Mouse (Mus musculus) lung, postnatal 0 days (tissue): Measurements from ENCODE around the gene Kif3c. TPM values are rescaled to one million over a fixed set of nuclear protein-coding genes. Genes with fewer than 3 reads are reported as not detected.
A peak's percentile ranks its signal among the peaks of the same experiment; 100 is the strongest.

Source experiments
- ATAC-seq: fragments of 200-750 bp; cut with Nextera tagmentation; 2 replicates; pipeline ENCODE4 v1.8.0; 2017; ENCODE audit warnings: moderate library complexity
- DNase-seq: peaks from one replicate; pipeline ENCODE4 v3.0.0-alpha.2; 2016; ENCODE audit warnings: low spot score
- H3K27ac ChIP-seq: fragments of 300-500 bp; sonication (generic); 2 replicates; pipeline ENCODE4 v1.5.1; 2014; ENCODE audit warnings: antibody characterized with exemption, mild to moderate bottlenecking, low read length, mixed read lengths
- H3K27me3 ChIP-seq: fragments of 300-500 bp; sonication (generic); replicated peaks from 2 replicates; pipeline ENCODE4 v1.6.1; 2014; ENCODE audit warnings: low read length, mixed read lengths; ENCODE audit not compliant: insufficient read depth
- H3K36me3 ChIP-seq: fragments of 300-500 bp; sonication (generic); 2 replicates; pipeline ENCODE4 v1.6.1; 2014; ENCODE audit warnings: low read length, mixed read lengths; ENCODE audit not compliant: insufficient read depth
- H3K4me1 ChIP-seq: fragments of 300-500 bp; sonication (generic); 2 replicates; pipeline ENCODE4 v1.6.1; 2014; ENCODE audit warnings: antibody characterized with exemption, low read depth, low read length, mixed read lengths; ENCODE audit not compliant: insufficient read depth
- H3K4me2 ChIP-seq: fragments of 300-500 bp; sonication (generic); replicated peaks from 2 replicates; pipeline ENCODE4 v1.6.1; 2014; ENCODE audit warnings: low read depth, mild to moderate bottlenecking, low read length, moderate library complexity, mixed read lengths
- H3K4me3 ChIP-seq: fragments of 300-500 bp; sonication (generic); 2 replicates; pipeline ENCODE4 v1.5.1; 2014; ENCODE audit warnings: low read depth, low read length
- H3K9ac ChIP-seq: fragments of 300-500 bp; sonication (generic); replicated peaks from 2 replicates; pipeline ENCODE4 v1.6.1; 2014; ENCODE audit warnings: low read depth, mild to moderate bottlenecking
- H3K9me3 ChIP-seq: fragments of 300-500 bp; sonication (generic); 2 replicates; pipeline ENCODE4 v1.6.1; 2016; ENCODE audit warnings: low read length, mixed read lengths
- CTCF ChIP-seq: IDR thresholded peaks from 2 replicates; pipeline ENCODE4 v1.5.1; 2016; ENCODE audit warnings: antibody characterized with exemption, mild to moderate bottlenecking
- EP300 ChIP-seq: IDR thresholded peaks from 2 replicates; pipeline ENCODE4 v1.6.1; 2016; ENCODE audit warnings: antibody characterized with exemption, mild to moderate bottlenecking, control low read depth
- WGBS: fragments of 180-500 bp; shearing (Covaris S2); extraction: QIAGEN DNeasy Blood & Tissue Kit; methylation state at CpG from one replicate; pipeline ENCODE4 v1.1.7; 2014; 5-methylcytosine and 5-hydroxymethylcytosine counted together
- polyA plus RNA-seq: library from polyadenylated mRNA; unstranded; fragments of >200 nt; fragmentation: Nextera tagmentation; extraction: Ambion mirVana; gene quantifications from 2 replicates; pipeline ENCODE4 v1.2.1, GENCODE M21; 2015

Gene Kif3c
- polyA plus RNA-seq, 1 experiment from 2014 or later, result 5.6 TPM

GRCm38 (mm10) chr12:3352216-3352615 lies 12.7 kb upstream of the Kif3c start:
- WGBS, result 40% methylated on average over 6 of the region's 6 CpGs
- no peaks in the 10 kb centered on the region for H3K27me3 ChIP-seq
- no peaks in the 10 kb centered on the region for H3K36me3 ChIP-seq
- DNase-seq, result no peak
- TF ChIP-seq CTCF (no peak), EP300 (no peak)
- H3K4me2 ChIP-seq, result no peak overlapping the region
- H3K4me1 ChIP-seq, result no peaks in the 10 kb centered on the region
- no peaks in the 10 kb centered on the region for H3K9me3 ChIP-seq
- H3K4me3 ChIP-seq, result no peak overlapping the region
- H3K27ac ChIP-seq, result no peak overlapping the region
- H3K9ac ChIP-seq, result no peak overlapping the region
- ATAC-seq, result no peak

GRCm38 (mm10) chr12:3355068-3355467 lies 9.9 kb upstream of the Kif3c start:
- H3K27ac ChIP-seq, result no peak overlapping the region
- H3K27me3 ChIP-seq, result no peaks in the 10 kb centered on the region
- DNase-seq (no peak), ATAC-seq (no peak)
- 78% methylated on average over 8 of the region's 8 CpGs for WGBS
- H3K9ac ChIP-seq, result no peak overlapping the region
- H3K4me2 ChIP-seq, result no peak overlapping the region
- H3K9me3 ChIP-seq, result no peaks in the 10 kb centered on the region
- TF ChIP-seq CTCF, result no peak
- TF ChIP-seq EP300, result no peak
- no peaks in the 10 kb centered on the region for H3K36me3 ChIP-seq
- no peaks in the 10 kb centered on the region for H3K4me1 ChIP-seq
- H3K4me3 ChIP-seq, result no peak overlapping the region

GRCm38 (mm10) chr12:3356824-3357223 lies 8.1 kb upstream of the Kif3c start:
- no peak overlapping the region for H3K9ac ChIP-seq
- no peaks in the 10 kb centered on the region for H3K36me3 ChIP-seq
- 48% methylated on average over 14 of the region's 16 CpGs for WGBS
- no peaks in the 10 kb centered on the region for H3K9me3 ChIP-seq
- H3K27ac ChIP-seq, result no peak overlapping the region
- ATAC-seq (no peak), DNase-seq (no peak)
- 0 out of 2 replicates have a peak overlapping the region, but pooled peaks have one; percentile 11 for H3K4me2 ChIP-seq
- no peaks in the 10 kb centered on the region for H3K4me1 ChIP-seq
- no peaks in the 10 kb centered on the region for H3K27me3 ChIP-seq
- no peak for TF ChIP-seq CTCF
- no peak for TF ChIP-seq EP300
- H3K4me3 ChIP-seq, result no peak overlapping the region

GRCm38 (mm10) chr12:3359302-3359701 lies 5.6 kb upstream of the Kif3c start:
- H3K36me3 ChIP-seq, result no peaks in the 10 kb centered on the region
- WGBS, result 29% methylated on average over 3 of the region's 3 CpGs
- peak overlapping the region; percentile 20; the same call in 1 of the 2 replicates for H3K4me2 ChIP-seq
- peak; percentile 57; the same call in 1 of the 2 replicates for ATAC-seq
- H3K27ac ChIP-seq, result no peak overlapping the region
- no peaks in the 10 kb centered on the region for H3K27me3 ChIP-seq
- no peaks in the 10 kb centered on the region for H3K9me3 ChIP-seq
- H3K4me3 ChIP-seq, result no peak overlapping the region; the same call in 1 of the 2 replicates
- peak; percentile 72 for DNase-seq
- TF ChIP-seq EP300 (no peak), CTCF (peak; percentile 80)
- no peak overlapping the region for H3K9ac ChIP-seq
- no peaks in the 10 kb centered on the region for H3K4me1 ChIP-seq

- no peak for DNase-seq
- Histone ChIP-seq H3K9me3 (no peaks in the 10 kb centered on the region), H3K4me3 (no peak overlapping the region), H3K27me3 (no peaks in the 10 kb centered on the region), H3K36me3 (no peaks in the 10 kb centered on the region), H3K9ac (no peak overlapping the region), H3K4me1 (no peaks in the 10 kb centered on the region), H3K27ac (no peak overlapping the region), H3K4me2 (no peak overlapping the region)
- TF ChIP-seq EP300 (no peak), CTCF (no peak)
- WGBS, result 81% methylated on average over 2 of the region's 2 CpGs
- no peak for ATAC-seq
Measured at GRCm38 (mm10) chr12:3360043-3360442, 4.9 kb upstream of the Kif3c start.

- no peak overlapping the region for H3K4me2 ChIP-seq
- H3K9ac ChIP-seq, result no peak overlapping the region
- H3K9me3 ChIP-seq, result no peaks in the 10 kb centered on the region
- H3K27ac ChIP-seq, result no peak overlapping the region
- ATAC-seq (no peak), DNase-seq (no peak)
- 88% methylated on average over 5 of the region's 5 CpGs for WGBS
- no peaks in the 10 kb centered on the region for H3K27me3 ChIP-seq
- no peak overlapping the region for H3K4me3 ChIP-seq
- TF ChIP-seq CTCF (no peak), EP300 (no peak)
- H3K36me3 ChIP-seq, result no peaks in the 10 kb centered on the region
- peaks cover 9% of the 10 kb centered on the region; the same call in 1 of the 2 replicates for H3K4me1 ChIP-seq
Measured at GRCm38 (mm10) chr12:3364076-3364475, 856 bp upstream of the Kif3c start.
